Mouse (Mus musculus): ENCODE measurements around the gene Rabggtb.

Rabggtb gene

DNA sequence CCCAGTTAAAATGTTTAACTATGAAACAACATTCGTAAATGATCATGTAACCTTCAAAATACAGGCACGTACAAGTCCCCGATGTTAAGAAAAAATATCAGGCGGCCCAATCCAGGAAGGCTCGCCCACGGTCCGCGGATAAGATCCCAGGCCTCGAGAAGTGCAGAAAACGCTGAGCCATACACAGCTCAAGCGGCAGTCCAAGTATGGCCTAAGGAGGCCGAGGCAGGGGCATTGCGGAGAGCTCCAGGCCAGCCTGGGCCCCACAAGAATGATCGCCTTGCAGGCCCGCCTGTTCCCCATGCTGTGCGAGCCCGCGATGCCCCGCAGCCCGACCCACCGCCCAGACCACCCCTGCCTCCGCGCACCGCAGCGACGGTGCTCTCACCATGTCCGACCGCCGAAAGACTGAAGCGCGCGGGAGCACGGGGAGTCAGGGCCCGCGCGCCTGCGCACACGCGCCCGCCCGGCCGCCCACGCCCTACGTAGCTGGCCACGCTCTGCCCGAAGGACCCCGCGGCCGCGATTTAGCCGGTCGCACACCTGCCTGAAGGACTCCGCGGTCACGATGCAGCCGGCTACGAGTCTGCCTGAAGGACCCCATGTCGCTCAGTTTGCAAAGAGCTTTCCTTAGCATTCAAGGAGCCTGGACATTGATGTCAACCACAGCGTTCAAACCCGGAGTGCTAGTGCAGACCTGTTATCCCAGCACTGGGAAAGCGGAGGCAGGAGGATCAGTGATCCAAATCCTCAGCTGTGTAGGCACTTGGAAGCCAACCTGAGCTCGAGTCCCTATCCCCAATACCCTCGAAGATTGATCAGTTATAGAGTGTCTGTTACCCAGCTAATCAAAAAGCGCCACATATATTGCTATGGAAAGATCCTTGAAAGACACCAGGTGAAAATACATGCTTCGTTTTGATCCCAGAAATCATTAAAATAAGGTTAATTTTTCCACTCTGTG lies at the start of gene Rabggtb:
Rabggtb (minus strand) TSS at position 464 of the 964 bp plus-strand sequence.
- DNase-seq: peak; percentile 95

DNA sequence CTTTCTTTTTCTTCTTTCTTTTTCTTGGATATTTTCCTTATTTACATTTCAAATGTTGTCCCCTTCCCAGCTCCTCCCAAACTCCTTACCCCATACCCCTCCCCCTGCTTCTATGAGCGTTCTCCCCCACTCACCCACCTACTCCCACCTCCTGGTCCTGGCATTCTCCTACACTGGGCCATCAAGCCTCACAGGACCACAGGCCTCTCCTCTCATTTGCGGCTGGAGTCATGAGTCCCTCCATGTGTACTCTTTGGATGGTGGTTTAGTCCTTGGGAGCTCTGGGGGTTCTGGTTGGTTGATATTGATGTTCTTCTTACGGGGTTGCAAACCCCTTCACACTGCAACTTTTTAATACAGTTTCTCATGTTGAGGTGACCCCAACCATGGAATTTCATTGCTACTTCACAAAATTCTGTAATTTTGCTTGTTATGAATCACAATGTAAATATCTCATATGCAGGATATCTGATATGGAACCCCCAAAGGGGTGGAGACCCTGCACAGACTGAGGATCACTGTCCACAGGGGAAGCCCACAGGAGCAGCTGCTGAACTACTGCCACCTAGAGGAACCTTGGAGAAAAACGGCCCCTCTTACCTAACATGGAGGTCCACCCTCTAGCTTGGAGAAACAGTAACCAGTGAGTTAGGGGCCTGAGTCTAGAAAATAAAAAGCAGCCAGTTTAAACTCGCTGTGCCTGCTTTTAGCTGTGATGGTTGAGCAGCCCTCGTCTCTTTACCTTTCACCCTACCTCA lies 49.0 kb upstream of the Rabggtb start:
- no peak for DNase-seq

DNA sequence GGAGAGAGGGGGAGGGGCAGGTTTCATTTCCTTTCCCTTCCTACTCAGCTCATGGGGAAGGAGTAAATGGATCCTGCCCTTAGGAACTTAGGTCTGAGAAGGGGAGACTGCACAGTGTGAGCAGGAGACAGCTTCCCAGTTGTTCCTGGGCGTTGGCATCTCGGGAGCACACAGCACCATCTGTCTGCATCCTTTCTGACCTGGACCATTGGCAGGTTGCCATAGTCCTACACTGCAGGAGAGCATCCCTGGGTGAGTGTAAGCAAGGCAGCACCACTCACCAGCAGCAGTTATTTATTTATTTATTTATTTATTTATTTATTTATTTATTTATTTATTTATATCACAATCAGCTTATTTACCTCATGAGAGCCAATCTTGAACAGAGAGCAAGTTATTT lies 48.1 kb upstream of the Rabggtb start:
- no peak for DNase-seq

DNA sequence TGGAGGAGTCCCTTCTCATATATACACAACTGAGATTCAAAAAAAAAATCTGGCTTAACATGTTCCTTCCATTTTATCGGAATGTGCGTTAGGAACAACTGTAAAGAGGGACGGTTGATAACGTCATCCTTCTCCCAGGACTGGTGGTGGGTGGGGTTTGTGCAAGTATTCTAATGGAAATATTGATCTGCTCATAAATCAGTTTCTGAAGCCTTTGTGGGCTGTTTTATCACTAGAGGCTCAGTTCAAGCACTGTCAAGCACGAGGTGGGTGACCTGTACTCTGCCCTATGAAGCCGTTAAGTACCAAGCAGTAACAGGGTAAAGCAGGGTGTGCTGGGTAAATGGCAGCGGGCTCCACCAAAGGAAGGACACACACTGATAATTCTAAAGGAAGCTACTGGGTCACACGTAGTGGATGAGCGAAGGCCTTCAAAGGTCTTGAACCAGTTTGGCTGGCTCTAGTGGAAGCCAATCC lies 47.0 kb upstream of the Rabggtb start:
- no peak for DNase-seq

DNA sequence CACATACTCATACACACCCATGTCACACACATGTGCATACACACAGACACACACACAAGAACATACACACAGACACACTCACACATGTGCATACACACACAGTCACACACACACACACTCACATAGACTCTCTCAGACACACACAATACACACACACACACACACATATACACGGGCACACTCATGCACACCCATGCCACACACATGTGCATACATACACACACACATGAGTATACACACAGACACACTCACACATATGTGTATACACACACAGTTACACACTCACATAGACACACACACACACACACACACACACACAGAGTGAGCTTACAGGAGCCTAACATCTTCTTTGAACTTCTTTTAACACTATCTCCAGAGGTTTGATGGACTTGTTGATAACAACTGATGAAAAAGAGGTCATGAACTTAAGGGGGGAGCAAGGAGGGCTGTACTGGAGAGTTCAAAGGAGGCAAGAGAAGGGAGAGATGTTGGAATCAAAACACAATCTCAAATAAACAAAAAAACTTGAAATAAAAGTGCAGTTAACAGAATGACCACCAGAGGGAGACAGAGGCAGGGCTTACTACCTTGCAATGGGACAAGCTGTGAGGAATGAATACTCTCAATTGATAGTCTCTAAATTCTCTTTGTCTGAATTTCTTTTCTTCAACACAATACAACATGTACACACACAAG lies 46.4 kb upstream of the Rabggtb start:
- no peak for DNase-seq

DNA sequence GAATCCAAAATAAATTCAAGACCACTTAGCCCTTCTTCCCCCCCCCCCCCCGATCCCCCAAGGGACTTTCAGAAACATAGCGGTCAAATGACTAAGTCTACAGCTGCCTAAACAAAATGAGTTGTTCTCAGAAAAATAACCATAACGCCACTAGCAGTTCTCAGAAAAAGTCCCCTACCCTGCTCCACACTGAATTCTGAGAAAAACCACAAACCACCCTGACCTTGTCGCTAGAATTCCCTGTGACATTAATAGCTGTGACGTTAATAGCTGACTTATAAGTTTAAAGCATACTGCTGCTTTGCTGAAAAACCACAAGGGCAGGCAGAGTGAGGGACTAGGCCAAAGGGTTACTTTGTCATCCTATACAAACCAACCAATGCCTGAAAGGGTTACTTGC lies 45.1 kb upstream of the Rabggtb start:
- no peak for DNase-seq

DNA sequence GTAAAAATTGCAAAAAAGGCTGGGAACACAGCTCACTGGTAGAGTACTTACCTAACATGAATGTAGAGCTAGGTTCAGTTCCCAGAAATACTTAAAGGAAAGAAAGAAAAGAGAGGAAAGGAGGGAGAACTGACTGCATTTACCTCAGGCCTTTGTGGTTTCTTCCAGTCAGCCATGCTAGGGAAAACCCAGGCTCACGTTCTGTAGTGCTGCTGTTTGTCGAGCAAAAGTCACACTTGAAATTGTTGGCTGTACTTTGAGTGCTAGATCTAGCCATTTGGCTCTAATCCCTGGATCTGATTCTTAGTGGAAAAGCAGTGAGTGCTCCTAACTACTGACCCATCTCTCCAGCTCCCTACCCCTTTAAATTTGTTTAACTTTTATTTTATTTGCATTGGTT lies 35.4 kb upstream of the Rabggtb start:
- no peak for DNase-seq

DNA sequence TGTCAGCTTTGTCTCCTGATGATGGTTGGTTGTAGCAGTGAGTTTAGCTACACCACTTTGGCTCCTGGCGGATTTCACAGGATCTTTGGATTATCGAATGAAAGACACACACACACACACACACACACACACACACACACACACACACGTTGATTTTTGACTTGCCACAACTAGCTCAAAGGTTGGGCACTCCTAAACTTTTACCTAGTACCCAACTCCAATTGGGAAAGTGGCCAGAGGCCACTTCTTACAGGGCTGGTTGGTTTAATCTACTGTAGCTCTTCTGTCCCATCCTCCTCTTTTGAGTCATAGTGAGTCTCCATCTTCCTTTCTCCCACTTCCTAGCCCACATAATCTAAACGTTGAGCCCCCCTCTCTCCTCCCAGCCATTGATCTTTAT lies 34.5 kb upstream of the Rabggtb start:
- DNase-seq: no peak

DNA sequence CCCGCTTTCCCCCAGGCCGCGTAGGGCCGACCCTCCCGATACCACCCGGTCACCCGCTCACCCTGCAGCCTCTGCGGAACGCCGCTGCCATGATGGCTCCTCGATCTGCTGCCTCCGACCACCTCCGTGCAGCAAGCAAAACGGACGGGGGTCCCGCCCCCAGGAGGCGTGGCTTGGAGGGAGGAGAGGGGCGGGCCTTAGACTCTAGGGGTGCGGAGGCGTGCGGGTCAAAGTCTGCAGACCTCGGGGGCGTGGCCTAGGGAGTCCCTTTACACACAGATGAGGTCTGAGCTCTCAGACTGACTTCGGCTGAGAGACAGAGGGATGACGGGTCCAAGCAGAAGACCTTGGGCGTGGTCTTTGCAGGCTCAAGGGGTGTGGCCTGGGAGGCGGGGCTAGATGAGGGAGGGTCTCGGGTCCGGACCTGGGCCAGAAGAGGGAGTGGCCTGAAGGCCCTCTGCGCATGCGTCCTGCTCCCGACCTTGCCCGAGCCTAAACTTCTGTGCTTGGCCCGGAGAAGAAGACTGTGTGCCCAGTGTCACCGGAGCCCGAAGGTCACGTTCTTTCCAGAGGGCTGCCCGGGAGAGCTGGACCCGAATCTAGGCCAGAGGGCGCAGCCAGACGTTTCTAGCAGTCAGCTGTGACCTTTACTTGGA lies 31.7 kb upstream of the Rabggtb start, which contains the start of gene Acadm:
Acadm (minus strand) TSS at position 298 of the 656 bp plus-strand sequence.
- DNase-seq: peak; percentile 99

DNA sequence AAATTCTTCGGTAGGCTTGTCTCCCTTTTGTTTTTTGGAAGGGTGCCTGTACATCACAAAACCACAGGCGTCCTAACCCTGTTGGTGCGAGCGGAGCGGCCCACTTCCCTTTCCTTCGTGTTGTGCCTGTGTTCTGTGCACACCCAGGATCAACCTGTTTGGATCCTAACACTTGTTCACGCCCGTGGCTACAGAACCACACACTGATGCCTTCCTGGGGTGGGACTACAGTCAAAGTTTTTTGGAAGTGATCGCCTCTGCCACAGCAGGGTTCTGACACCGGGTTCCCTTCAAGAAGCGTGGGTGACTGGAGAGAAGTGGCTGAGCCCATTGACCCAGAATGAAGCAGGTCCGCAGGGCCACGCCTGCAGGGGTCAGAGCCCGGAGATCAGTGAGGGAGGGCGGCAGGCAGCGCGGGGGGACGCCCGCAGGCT lies 31.1 kb upstream of the Rabggtb start:
- no peak for DNase-seq

DNA sequence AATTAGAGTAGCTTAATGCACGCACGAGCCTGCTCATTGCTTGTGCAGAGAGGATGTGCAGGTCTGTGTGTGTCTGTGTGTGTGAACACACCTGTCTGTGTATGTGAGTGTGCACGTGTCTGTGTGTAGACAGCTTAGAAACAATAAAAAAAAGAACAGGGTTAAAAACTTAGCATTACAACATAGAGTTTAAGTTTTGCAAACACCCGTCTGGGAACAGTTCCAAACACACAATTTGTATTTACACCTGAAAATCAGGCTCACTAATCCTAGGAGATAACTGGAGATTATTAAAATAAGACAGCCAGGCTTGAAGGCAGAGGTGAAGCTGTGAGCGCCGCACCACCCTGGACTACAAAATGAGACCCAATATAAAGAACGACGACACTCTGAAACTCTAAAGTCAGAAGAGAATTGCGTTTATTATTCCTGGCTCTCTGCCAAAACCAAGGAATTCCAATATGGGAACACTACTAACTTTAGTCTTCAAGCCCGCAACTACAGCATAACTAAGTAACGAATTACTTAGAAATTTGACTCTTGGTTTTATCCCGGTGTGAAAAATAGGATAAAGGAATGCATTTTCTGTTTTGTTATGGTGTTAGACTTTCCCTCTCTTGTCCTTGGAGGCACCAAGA lies 30.3 kb upstream of the Rabggtb start:
- DNase-seq: no peak

DNA sequence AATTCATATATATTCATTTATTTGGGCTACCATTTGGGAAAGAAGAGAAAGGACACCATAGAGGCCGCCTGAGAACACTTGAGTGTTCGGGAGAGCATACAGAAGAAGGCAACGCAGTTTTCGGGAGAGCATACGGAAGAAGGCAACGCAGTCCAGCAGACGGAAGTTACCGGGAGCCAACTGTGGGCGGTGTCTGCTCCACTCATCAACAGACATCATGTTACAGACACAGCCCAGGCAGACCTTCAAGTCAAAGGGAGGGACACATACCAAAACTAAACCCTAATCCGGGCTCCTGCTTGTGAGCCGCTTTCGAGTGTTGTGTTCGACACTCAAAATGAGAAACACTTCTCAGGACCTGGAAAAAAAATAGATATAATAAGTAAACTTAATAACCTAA lies 28.8 kb upstream of the Rabggtb start:
- DNase-seq: no peak

DNA sequence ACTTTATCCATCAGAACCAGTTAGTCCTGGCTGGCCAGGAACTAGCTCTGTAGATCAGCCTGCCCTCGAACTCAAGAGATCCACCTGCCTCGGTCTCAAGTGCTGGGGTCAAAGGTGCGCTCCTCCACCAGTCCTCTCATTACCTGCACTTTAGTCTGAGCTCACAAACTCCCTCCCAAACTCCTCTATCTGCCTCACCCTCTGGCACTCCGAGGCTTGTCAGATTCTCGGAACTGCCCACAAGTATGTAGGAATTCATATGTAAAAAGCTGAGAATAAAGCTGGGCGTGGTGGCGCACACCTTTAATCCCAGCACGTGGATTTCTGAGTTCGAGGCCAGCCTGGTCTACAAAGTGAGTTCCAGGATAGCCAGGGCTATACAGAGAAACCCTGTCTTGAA lies 27.7 kb upstream of the Rabggtb start:
- DNase-seq: no peak

DNA sequence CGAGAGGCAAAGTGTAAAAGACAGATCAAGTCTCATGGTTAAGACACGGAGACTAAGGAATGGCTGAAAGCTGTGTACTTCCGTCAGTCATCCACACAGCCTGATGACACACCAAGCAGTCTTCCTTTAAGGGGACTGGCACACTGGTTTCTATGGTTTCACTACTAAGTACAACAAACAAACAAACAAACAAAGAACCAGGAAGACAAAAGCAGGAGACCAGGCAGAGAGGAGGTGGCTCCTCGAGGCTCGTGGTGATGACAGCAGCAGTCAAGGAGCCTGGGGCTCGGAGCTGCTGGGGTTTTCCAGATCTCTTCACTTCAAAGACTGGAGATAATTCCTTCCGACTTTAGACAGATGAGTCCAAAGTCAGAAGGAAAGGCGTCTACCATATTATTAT lies 27.2 kb upstream of the Rabggtb start:
- DNase-seq: no peak

DNA sequence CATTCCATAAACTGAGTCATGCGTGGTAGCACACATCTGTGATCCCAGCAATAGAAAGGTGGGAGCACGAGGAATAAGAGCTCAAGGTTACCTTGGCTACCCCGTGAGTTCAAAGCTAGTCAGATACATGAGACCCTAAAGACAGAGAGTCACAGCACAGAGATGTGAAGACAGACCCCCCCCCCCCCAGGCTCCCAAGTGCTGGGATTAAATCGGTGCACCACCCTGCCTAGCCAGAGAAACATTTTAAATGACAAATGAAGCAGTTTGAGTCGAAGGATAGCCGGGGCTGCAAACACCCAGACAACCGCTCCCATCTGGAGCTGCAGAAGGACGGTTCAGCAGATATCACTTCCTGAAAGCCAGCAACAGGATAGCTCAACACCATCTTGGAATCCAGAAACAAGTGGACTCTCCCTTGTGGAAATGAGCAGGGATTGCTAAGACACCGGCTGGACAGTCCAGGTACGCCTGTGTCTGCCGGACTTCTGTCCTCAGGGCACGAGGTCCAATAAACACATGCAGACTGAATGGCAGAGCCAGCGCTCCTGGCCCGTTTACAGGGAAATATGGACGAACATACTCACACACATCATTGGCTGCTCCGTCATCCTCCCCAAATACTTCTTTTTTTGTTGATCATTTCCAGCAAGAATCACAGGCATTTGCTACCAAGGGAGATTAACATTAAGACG lies 24.5 kb upstream of the Rabggtb start:
- peak; percentile 52 for DNase-seq

DNA sequence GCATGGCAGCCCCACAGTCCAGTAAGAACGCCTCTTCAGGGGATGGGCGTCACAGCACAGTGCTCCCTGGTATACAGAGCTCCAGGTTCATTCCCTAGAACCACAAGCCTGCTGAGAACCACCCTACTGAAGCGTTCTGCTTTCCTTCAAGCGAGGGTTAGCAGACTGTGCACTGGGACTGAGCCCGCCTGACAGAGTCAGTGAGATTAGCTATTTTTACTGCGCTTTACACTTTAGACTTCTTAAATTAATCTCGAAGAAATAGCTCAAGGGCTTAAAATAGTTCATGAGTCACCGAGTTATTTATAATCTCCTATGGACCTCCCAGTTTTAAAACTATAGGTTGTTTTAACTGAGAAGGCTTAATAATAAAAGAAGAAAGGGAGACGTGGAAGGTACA lies 23.1 kb upstream of the Rabggtb start:
- DNase-seq: no peak

DNA sequence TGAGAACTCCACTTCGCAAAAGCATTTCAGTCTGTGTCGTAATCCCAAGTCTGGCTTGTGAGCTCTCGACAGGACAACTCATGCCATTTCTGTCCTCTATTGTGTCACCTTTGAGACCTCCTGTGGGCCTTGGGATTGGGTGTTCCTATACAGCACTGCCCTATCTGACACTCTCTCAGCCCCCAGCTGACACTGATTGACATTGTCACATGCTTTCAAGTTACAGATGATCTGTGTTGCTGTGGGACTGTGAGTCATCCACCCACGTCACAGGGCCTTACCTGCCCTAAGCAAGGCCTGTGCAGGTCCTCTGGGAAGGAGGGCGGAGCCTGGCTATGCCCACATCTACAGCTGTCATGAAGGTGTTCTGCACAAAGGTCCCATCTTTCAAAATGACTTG lies 19.7 kb upstream of the Rabggtb start:
- DNase-seq: no peak

DNA sequence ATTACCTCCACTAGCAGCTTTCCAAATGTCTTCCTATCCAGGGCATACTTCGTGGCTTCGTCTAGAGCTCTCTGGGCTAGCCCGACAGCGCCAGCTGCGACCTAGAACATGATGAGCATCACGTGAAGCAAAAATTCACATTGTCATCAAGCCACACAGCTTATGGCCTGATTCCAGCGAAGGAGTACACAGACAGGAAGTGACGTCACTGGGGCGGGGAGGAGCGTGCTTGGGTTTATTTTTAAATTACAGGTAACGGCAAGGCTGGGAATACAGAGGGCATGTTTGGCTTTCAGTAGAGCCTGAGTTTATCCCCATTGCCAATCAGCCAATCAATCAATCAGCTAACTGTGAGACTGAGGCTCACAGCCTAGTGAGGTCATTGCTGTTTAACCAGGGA lies 16.7 kb upstream of the Rabggtb start:
- no peak for DNase-seq

DNA sequence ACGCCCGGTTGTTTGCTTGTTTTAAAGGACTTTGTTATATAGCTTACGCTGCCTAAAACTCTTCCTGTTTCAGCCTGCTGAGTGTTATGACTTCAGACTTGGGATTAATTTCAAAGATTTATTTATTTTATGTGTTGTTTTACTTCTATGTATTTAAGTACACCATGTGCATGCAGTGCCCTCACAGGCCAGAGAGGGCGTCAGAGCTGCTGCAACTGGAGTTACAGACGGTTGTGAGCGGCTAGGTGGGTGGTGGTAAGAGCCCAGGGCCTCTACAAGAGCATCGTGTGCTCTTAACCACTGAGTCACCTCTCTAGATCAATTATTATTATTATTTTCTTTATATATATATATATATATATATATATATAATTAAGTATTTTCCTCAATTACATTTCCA lies 13.5 kb upstream of the Rabggtb start:
- no peak for DNase-seq

DNA sequence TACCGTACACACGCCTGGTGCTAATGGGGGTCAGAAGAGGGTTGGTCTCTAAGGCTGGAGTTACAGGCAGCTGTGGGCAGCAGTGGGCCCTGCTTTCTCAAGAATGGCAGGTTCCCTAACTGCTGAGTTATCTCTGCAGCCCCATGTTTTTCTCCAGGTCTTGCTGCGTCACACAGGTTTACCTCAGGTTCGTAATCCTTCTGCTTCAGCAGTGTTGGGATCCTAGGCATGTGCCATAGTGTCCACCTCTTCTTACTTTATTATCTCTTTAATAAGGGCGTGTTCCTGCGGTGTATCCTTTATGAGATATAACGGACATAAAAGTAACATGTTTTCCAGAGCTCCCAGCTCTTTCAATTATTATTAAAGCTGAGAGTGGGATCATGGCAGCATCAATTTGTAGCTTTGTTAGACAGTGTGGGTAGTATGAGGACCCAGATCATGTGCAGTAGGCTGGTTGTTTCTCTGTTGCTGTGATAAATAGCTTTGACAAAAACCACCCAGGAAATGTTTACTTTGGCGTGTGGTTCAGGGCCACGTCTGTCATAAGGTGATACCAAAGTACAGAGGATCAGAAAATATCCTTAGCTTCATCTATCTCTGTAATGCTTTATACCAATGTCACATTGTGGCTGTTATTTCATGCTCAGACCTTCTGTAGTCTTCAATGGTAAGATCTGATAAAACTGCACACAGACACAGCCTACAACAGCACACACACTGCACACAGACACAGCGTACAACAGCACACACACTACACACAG lies 8.5 kb upstream of the Rabggtb start:
- DNase-seq: no peak

DNA sequence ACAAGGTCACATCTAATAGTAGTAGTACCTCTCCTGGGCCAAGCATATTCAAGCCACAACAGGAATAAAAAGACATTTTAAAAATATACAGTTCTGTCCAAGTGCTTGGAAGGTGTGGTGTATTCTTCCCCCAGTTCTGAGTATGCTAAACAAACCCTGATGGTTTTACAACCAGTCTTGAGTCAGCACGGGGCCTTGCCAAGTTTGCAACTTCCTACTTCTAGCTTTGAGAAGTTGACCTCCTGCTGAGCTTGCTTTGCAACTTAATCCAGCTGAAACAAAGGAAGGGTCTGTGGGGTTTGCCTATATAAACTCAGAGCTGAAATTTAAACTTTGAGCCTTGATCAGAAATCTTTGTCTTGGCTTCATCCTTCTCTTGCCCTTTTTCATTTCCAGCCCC lies 4.4 kb upstream of the Rabggtb start:
- DNase-seq: no peak

All from kidney, adult 18-20 months (tissue).